Mouse (Mus musculus): ENCODE measurements at regions not wholly inside any gene's neighbourhood (a gene's known extent, or its start where the extent isn't known, plus 50 kb on each side); places are given as distances from the start of the nearest gene placed in this dataset.
A peak's percentile ranks its signal among the peaks of the same experiment; 100 is the strongest.

DNA sequence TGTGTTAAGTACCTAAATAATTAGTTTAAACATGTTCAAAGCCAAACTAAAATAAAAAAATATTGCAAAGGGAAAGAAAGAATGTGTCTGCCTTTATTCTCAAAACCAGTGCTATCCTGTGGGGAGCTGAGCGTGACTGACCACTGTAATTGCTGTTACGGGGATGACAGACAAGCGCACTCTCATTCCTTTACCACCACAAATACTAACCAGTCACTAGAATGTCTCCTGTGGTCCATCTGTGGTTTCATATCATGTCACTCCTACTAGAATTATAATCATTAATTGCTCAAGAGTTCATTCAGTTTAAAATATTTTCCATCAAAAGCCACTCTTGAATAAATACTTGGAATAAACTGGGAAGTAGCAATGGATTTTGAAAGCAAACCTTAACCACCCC, 268.8 kb downstream of the Epha4 start:
- ATAC-seq (replicated peaks; ENCODE audit: low FRiP score, low TSS enrichment, poor library complexity, severe bottlenecking) = no peak

DNA sequence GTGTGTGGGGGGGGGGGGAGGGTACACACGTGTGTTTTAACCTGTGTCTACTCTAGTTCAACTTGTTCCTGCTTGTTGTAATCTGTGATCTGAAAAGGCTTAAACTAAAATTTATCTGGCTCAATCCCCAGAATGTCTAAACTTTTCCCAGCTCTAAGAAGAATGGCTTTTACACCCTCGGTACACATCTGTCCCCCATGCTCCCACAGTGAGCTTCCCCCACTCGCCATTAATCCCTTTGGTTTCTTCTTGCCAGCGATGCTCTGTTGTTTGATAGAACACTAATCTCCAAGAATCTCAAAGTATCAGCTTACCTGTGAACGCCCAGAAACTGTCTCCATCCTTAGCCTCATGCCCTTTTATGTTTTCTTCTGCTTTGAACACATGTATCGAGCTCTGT, 260.6 kb downstream of the Epha4 start:
- no peak for ATAC-seq (replicated peaks; ENCODE audit: low FRiP score, low TSS enrichment, poor library complexity, severe bottlenecking)

DNA sequence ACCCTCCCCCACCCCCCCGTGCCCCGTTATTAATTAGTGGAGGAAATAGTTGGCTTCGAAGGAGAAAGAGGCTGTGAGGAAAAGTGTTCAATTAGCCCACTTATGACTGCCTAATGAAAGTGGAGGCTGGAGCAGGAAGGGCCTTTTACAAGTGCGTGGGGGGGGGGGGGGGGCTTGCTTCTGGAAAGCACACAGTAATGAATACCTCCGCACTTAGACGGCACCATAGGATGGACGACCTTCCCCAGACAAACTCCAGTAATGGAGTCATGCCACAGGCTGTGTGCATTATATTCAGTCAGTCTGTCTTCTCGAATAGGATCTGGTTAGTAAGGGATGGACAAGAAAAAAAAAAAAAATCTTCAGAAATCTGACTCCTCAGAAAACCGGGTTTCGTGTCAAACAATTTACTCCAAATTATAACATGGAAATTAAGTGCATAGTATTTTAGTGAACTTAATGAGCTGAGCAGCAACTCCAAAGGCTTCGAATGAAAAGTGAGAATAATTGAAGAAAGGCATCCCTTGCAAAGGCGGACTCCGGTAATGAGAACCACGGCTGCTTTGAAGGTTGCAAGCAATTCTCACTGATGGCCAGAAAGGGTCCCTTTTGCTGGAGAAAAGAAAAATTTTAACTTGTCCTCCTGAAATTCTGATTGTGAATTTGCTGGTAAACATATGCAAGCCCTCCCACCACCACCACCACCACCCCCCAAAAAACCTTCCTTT, 258.6 kb downstream of the Epha4 start:
- ATAC-seq (replicated peaks; ENCODE audit: low FRiP score, low TSS enrichment, poor library complexity, severe bottlenecking) = no peak

DNA sequence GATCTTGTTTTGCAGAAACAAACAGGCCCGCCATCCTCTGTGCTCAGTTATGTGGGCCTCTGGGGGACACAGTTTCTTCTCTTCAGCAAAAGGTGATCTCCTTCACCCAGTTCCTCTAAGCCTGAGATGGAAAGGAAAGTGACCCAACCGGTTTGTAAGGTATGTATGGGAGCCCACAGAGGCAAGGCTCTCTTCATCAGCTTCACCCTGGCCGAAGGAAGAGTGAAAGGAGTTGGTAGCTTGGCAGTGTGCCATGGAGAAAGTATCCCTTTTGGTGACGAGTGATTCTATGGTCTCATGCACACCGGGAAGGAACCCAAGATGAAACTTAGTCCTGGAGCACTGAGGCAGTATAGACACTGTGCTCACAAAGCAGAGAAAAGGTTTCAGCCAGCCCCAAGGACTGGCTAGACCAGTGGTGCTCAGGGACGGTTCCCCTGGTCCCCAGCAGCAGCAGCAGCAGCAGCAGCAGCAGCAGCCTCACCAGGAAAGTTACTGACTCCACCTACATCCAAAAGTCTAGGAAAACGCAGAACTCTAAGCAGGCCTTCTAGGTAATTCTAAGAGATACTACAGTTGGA, 256.1 kb downstream of the Epha4 start:
- ATAC-seq (replicated peaks; ENCODE audit: low FRiP score, low TSS enrichment, poor library complexity, severe bottlenecking) = no peak

DNA sequence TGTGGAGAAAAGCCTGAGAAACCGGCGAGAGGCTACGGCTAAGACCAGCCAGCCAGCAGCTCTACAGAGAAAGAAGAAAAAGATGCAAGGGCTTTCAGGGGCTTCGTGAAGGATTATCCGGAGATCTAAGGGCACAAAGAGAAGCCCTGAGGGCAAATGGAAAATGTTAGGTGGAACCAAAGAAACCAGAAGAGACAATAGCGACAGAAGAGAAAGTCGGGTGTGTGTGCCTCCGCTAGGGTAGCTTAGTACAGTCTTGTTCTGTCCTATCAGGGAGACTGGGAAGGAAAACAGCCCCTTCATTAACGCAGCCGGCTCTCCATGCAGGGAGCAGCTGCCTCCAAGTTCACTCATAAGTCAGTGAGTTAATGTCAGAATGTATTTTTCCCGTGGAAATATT, 255.1 kb downstream of the Epha4 start:
- ATAC-seq (replicated peaks; ENCODE audit: low FRiP score, low TSS enrichment, poor library complexity, severe bottlenecking) = no peak

DNA sequence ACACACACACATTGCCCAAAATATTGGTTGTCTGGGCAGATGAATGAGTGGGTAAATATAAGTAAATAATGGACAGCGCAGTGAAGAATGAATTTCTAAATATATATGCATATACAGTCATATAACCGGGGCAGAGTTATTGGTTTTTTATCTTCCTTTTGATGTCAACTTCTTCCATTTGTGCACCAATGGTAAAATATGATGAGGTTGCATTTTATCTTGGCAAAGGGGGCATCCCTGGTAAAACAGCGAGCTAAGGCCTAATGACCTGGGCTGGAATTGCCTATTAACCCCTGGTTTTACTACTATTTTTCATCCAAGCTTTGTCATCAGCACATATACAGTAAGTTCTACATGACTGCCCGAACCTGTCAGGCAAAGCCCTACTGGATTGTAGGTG, 253.2 kb downstream of the Epha4 start:
- no peak for ATAC-seq (replicated peaks; ENCODE audit: low FRiP score, low TSS enrichment, poor library complexity, severe bottlenecking)

DNA sequence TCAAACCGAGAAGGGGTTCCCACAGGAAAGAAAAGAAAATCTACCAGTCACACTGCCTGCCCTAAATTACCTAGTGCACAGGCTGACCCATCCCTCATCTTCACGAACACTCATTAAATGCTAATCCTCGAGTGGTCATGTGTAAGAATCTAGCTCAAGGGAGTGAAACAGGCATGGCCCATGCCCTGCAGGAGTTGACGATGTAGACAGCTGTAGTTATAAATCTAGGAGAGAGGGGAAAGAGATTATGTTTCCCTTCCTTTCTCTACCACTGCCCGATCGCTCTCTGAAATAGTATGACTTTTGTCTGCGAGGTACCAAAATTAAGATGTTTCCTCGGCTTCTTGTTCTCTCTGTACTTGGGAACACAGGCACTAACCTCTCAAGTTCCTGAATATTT, 249.2 kb downstream of the Epha4 start:
- ATAC-seq (replicated peaks; ENCODE audit: low FRiP score, low TSS enrichment, poor library complexity, severe bottlenecking) = no peak

DNA sequence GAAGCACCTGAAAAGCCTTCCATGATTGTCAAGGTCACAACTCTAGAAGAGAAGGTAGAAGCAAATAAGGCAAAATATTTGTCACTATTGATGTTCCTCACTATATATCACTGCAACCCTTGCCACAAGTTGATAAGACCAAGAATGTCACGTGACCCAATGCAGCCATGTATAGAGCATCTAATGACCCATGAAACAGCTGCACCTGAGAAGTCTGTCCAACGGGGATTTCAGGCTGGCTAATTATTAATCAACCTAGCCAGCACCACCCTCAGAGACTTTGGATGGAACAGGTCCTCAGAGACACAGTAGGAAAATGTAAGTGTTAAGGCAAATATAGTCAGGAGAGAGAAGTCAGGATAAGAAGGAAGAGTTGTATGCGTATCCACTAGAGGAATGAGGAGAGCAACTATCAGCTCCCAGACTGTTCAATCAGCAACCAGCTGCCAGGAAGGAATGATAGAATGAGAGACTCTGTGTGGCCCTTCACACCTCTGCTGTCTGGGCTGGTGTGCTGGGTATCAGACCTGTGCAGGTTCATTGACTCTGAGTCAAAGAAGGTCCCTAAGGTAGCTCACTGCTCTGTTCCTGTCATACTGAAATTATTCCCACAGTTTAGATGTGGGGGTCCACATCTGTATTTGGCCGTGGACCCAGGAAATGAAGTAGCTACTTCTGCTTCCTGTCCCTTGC, 247.4 kb downstream of the Epha4 start:
- no peak for ATAC-seq (replicated peaks; ENCODE audit: low FRiP score, low TSS enrichment, poor library complexity, severe bottlenecking)

DNA sequence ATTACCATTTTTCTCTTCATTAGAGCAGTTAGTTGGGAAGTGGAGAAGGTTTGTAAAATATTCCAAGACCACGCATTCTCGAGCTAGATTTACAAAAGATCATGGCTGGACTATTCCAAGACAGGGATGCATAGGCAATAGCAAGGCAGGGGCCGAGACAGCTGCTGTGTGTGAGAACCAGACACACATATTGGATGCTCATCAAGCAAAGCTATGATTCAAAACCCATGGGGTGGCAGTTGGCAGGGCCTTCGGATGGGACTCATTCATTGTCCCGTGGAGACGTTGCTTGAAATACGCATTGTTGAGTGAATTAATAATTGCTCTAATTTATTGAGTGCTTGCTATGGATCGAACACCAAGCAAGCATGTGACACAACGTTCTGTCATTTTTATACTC, 239.6 kb downstream of the Epha4 start:
- no peak for ATAC-seq (replicated peaks; ENCODE audit: low FRiP score, low TSS enrichment, poor library complexity, severe bottlenecking)

DNA sequence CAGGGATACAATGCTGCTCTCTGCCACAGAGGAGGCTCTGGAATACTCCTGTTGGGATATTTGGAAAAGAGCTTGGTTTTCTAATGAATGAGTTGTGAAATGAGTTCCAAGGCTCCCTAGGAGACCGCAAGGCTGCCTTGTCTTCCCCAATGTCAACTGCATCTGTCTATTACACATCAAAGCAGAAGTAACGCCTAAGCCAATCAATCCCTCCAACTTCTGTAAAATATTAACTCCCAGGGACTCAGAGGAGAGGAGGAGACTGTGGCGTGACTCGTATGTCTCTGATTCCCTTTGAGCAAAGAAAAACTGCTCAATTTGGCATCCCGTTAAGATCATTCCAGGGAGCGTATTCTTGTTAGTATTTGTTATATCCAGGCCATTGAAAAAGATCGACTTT, 235.3 kb downstream of the Epha4 start:
- ATAC-seq (replicated peaks; ENCODE audit: low FRiP score, low TSS enrichment, poor library complexity, severe bottlenecking) = no peak

DNA sequence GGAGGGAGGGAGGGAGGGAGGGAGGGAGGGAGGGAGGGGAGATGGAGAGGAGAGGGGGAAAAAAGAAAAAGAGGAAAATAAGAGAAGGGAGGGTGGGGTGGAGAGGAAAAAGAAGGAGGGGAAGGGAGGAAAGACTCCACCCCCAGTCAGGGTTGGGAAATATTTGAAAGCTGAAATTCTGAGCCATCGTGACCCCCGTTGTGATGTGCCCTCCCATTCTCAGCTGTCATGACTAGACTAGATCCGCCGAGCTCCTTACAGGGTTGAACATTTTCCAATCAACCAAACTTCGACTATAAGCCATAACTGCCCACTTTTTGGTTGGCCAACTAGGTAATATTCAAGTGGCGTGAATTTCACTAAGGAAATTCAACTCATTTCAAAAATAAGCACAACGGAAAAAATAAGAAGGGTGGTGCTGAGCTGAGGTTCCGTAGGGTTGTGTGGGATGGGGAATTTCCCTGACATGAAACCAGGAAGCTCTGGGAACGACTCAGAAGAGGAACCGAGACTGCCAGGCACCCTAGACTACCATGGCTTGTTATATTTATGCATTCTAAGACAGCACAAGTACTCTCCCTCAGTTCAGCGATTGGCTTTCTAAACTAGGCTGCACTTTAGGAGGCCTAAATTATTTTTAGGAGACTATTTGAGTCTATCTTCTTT, 234.4 kb downstream of the Epha4 start:
- no peak for ATAC-seq (replicated peaks; ENCODE audit: low FRiP score, low TSS enrichment, poor library complexity, severe bottlenecking)

DNA sequence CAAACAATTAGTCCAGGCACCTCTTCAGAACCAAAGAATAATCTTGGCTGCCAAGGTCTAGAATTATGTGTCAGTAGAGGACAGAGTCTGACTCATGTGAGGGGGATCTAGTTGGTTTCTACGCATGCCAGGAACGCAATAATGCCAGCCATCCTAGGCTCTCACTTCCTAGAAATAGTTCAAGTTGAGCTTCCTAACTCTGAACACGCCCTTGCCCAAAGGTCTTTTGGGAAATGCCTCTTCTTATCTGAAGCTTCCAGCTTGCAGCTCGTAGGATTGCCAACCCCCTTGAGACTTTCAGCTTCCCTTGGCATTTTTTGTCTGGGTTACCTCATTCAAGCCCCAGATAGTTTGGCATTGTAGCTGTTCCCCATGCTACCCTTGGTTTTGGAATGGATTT, 233.1 kb downstream of the Epha4 start:
- ATAC-seq (replicated peaks; ENCODE audit: low FRiP score, low TSS enrichment, poor library complexity, severe bottlenecking) = peak; percentile 90

DNA sequence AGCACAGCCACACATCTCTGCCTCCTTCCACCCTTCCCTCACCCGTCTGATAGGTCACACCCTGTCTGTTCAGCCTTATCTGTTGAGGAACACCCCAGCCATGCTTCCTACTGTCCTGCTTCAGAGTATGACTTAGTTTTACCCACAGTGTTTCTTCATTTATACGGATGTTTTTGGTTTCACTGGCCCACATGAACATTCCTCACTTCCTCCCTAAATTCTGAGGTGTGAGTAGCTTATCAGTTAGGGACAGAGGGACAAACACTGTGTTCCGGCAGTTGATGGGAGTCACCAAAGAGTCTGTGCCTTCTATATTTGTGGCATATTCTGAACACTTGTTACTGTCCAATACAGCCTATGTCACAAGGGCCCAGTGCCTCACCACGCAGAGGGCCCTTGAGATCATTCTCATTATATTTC, 216.2 kb downstream of the Epha4 start:
- peak; percentile 100 for ATAC-seq (replicated peaks; ENCODE audit: low FRiP score, low TSS enrichment, poor library complexity, severe bottlenecking)

DNA sequence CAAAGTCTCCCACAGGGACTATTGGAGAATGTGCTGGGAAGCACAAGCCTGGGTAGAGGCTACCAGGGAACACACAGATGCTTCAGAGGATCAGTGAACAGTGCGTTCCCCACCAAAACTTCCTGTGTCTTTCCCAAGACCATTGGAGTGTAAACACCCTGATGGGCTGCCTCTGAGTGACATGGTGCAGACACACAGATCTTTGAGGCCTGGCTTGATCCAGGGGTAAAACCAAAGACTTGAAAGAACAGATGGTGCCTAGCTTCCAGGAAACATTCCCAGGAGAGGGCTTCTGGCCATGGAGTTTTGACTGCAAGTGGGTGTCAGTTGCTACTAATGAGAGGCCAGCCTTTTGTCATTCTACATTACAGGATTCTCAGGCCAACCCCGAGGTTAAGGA, 214.1 kb downstream of the Epha4 start:
- no peak for ATAC-seq (replicated peaks; ENCODE audit: low FRiP score, low TSS enrichment, poor library complexity, severe bottlenecking)

DNA sequence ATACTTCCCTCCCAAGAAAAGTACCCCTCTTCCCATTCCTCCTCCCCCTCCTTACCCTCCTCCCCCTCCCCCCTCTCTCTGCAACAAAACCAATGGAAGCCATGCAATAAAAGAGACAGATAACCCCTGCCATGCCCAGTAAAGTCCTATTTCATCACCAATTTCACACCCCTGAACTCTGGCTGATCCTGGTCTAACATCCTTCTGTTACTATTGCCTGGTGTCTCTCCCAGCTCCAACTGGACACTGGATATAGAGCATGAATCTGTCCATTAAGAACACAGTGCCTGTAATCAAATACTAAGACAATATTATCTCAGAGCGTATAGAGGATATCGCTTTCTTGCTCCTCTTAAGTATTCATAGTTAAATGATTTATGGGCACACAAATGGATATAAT, 210.1 kb downstream of the Epha4 start:
- ATAC-seq (replicated peaks; ENCODE audit: low FRiP score, low TSS enrichment, poor library complexity, severe bottlenecking) = no peak

DNA sequence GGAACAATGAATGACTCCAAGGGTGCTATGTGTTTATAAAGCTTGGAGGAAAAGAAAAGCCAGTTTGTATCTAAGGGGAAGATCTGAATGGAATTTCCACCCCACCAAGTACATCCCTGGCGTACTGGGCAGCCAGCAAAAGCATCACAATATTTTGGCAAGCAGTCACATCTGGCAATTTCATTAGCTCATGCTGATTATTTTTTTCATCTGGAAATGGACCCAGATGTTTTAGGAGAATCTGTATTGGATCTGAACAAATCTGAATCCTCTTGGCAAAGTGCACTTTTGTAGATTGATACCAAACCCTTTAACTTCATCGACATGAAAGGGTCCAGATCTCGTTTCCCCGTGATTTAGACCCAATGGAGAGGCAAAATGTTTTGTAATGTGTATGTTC, 207.1 kb downstream of the Epha4 start:
- ATAC-seq (replicated peaks; ENCODE audit: low FRiP score, low TSS enrichment, poor library complexity, severe bottlenecking) = no peak

DNA sequence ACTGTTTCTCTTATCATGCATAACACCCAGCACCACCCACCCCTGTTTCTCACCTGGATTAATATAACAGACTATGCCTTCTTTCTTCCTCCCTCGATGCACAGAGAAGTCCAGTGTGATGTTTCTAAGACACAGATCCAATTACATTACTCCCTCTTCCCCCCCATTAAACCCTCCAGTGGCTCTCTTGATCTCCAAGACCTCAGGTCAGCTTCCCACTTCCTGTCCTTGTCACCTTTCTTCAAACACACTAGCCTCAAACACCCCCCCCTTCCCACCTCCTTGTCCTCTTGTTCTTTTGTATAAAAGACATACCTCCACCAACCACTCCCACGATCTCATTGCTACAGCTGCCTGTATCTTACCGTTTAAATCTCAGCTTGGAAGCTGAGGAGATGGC, 201.8 kb downstream of the Epha4 start:
- no peak for ATAC-seq (replicated peaks; ENCODE audit: low FRiP score, low TSS enrichment, poor library complexity, severe bottlenecking)

DNA sequence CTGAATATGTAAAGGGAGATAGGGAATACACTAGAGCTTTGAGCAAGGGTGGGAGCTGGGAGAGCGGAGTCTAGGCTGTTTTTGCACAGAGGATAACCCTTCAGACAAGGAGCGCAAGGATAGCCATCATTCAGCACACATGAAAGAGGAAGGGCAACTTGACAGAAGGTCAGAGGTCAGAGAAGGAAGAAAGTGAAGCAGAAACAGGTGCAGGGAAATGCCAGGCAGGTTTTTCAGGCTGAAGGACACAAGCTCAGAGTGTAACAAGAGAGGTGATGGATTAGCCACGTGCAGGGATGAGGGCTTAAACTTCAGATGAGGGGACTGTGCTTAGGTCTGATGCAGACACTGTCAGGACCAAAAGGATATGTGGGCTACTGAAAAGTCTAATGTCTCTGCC, 199.5 kb downstream of the Epha4 start:
- ATAC-seq (replicated peaks; ENCODE audit: low FRiP score, low TSS enrichment, poor library complexity, severe bottlenecking) = no peak

DNA sequence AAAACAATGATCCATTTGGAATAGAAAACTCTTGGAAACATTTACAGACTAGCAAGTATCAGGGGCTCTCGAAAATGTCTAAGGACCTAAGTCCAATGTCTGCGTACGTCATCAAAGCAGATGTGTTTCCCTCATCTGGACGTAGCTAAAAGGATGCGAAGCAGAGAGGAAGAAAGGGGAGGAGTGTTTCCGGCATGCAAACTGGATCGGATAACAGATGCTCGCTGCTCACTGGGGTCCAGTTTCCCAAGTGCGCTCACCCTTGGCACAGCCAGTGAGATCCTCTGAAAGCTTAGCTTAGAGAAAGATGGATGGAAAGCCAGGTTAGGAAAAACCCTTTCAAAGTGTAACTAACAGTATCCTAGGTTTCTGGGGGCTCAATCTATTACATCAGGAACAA, 198.7 kb downstream of the Epha4 start:
- no peak for ATAC-seq (replicated peaks; ENCODE audit: low FRiP score, low TSS enrichment, poor library complexity, severe bottlenecking)

All from megakaryocyte-erythroid progenitor cell, adult 5-6 weeks (primary cell).